Mouse (Mus musculus) layer of hippocampus, postnatal 36 days (tissue): Measurements from ENCODE around the gene Tmsb15b2. TPM values are rescaled to one million over a fixed set of nuclear protein-coding genes. Genes with fewer than 3 reads are reported as not detected.

Source experiments
- total RNA-seq, 2 experiments: library from RNA; stranded (reverse); gene quantifications; 2 replicates each; pipeline ENCODE4 v1.2.3; 2021

The Tmsb15b2 gene
- total RNA-seq, 2 experiments from 2014 or later: 17.8 to 19.9 TPM

Other genes starting within 250 kb of the Tmsb15b2 start
- gene Morf4l2, start 231.8 kb downstream of the Tmsb15b2 start, total RNA-seq: 100 to 1,000 TPM; 404 to 419 TPM
- under 1 TPM in 1 of 2 experiments, not detected in 1; 0.25 TPM for gene Glra4, start 195.4 kb downstream of the Tmsb15b2 start, total RNA-seq
- gene Plp1, start 152.8 kb downstream of the Tmsb15b2 start, total RNA-seq: 1,000 to 10,000 TPM; 1,151 to 1,186 TPM
- gene Rab9b, start 106.7 kb downstream of the Tmsb15b2 start, total RNA-seq: 10 to 100 TPM; 26.9 to 31.2 TPM
- gene H2bfm, start 48.2 kb downstream of the Tmsb15b2 start, total RNA-seq: not detected
- gene Tmsb15l, start 1.4 kb upstream of the Tmsb15b2 start, total RNA-seq: 1 to 10 TPM; 2.2 to 5.6 TPM
- gene Tmsb15b1, start 1.4 kb upstream of the Tmsb15b2 start, total RNA-seq: 10 to 100 TPM in 1 of 2 experiments, 1 to 10 TPM in 1; 6.3 to 10.0 TPM
- 100 to 1,000 TPM; 241 to 262 TPM for gene Zcchc18, start 17.7 kb upstream of the Tmsb15b2 start, total RNA-seq
- 10 to 100 TPM; 18.7 to 24.2 TPM for gene Slc25a53, start 62.8 kb upstream of the Tmsb15b2 start, total RNA-seq
- gene Fam199x, start 74.1 kb upstream of the Tmsb15b2 start, total RNA-seq: 1 to 10 TPM; 8.5 to 8.9 TPM
- gene Esx1, start 146.6 kb upstream of the Tmsb15b2 start, total RNA-seq: not detected